Mouse (Mus musculus) left cerebral cortex, adult 2 months (tissue): ENCODE results near the gene Alpk3. TPM values are rescaled to one million over a fixed set of nuclear protein-coding genes. Genes with fewer than 3 reads are reported as not detected.

ENCODE experiments used
- DNase-seq, 2 experiments: peaks; one replicate each; pipeline ENCODE4 v3.0.0; 2021 to 2022; ENCODE audit warnings: low spot score in 2 of 2, mixed read lengths in 1 of 2; ENCODE audit errors: extremely low spot score in 1 of 2
- H3K27ac ChIP-seq: fragments of 200-600 bp; 2 replicates; pipeline ENCODE4 v1.8.1; 2022
- H3K4me3 ChIP-seq: fragments of 200-600 bp; 2 replicates; pipeline ENCODE4 v1.8.1; 2022
- CTCF ChIP-seq: fragments of 200-600 bp; IDR thresholded peaks from 2 replicates; pipeline ENCODE4 v1.8.1; 2022; ENCODE audit warnings: antibody characterized with exemption, mild to moderate bottlenecking, moderate library complexity
- intact Hi-C: fragments of 180-260 bp; cut with DNase I; formaldehyde crosslinking; loops from one replicate; pipeline ENCODE4 v1.15.1; 2025
- total RNA-seq, 2 experiments: library from RNA; stranded (reverse); gene quantifications; 2 replicates each; pipeline ENCODE4 v1.2.3; 2021

Gene Alpk3
- total RNA-seq, 2 experiments from 2014 or later = 0.30 to 0.54 TPM

DNA sequence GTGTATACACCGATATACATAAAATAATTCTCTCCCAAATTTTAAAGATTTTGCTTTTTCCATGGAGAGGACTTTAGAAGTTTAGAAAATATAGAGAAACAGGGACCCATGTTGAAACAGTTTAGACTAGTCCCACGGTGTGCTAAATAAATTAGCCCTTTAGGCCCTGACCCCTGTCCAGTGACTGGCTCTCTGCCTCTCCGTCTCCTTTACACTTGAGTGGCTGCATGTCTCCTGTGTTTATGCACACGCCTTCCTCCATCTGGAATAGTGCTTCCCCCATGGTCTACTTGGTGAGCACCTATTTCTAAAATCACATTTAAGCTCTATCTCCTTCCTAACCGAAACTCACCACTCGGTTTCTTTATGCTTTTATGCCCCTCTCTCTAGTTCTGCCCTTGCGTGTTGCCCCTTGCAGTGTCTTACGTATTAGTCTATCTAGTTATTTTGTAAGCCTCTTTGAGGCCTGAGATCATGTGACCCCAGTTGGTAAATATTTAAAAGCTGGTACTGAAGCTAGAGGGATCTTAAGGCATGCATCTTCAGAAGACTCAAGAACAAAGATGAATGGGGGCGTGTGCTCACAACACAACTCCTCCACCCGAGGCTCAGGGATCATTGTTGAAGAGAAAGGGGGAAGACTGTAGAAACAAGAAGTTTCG is 1.6 kb upstream of the Alpk3 start:
- no peak overlapping the region for H3K4me3 ChIP-seq
- no peak overlapping the region for H3K27ac ChIP-seq
- intact Hi-C loops = no loop called here
- no peak for DNase-seq
- no peak for TF ChIP-seq CTCF

DNA sequence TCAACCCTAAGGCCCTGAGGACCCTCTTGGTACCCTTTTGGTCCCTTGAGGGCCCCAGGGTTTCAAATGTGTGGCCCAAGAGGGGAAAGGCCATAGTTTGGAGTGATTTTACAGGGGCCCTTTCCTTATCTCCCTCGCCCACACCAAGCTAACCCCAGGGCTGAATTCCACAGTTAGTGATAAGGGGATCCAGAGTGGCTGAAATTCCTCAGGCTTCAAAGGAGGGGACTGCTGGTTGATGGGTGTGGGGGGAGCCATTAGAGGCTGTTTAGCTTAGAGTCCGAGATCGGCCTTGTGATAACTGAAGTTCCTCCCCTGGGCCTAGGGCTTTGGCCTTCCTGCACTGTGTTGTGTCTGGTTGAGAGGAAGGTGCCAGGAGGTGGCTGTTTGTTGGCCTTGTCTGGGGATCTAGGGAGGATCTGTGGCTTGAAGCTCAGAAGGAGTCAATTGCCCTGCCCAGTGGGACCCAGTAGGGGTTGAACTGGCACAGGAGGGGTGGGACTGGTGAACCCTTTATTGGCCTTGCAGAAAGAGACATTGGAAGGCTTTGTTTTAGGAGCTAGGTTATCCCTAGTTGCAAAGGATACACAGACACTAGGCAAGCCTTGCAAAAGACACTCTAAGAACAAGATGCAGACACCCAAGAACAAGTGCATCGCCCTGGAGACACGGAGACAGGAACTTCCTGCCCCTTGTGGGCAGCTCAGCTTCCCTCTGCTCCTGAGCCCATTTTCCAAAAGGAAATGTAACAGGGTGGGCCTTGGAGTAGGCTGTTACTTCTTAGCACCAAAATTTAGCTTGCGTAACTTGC is 706 bp downstream of the Alpk3 start:
- intact Hi-C loops = no loop called here
- Histone ChIP-seq H3K4me3 (no peak overlapping the region), H3K27ac (no peak overlapping the region)
- TF ChIP-seq CTCF = no peak
- no peak for DNase-seq

DNA sequence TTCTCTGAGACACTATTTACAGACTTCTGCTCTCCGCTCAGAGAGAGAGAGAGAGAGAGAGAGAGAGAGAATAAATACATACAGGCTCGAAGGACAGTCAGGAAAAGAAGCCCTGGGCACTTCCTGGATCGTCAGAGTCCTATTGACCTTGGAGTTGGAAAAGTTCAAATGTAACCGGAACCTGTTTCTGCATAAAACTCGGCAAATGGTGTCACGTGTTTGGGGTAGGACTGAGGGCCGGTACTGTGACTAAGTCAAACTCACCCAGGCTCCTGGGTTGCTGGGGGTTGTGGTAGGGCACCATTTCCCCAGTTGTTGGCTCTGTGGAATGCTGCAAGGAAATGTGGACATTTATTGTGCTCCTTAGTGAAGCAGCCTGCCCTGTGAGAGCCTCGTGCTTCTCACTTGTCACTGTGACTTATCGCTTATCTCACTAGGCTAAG is 1.3 kb downstream of the Alpk3 start:
- Histone ChIP-seq H3K4me3 (no peak overlapping the region), H3K27ac (no peak overlapping the region)
- TF ChIP-seq CTCF = no peak
- DNase-seq = no peak
- intact Hi-C loops = no loop called here

DNA sequence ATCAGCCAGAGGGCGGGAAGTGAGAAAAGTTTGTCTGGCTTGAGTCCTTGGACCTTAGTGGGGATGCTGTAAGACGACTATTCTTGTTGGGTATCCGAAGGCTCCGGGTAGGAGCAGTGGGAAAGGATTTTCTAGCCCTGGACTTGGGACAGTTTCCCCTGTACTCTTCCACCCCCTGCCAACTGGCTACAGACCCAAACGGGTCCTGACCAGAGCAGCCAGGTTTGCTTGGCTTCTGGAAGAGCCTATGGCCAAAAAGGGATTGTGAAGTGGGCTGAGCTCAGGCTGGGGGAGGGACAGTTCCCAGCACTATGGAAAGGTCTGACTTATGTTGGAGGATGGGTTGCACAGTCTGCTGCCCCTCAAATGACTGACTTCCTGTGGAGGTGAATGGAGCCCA is 2.0 kb downstream of the Alpk3 start:
- intact Hi-C loops = no loop called here
- H3K27ac ChIP-seq = no peak overlapping the region
- no peak for TF ChIP-seq CTCF
- H3K4me3 ChIP-seq = no peak overlapping the region
- no peak for DNase-seq

DNA sequence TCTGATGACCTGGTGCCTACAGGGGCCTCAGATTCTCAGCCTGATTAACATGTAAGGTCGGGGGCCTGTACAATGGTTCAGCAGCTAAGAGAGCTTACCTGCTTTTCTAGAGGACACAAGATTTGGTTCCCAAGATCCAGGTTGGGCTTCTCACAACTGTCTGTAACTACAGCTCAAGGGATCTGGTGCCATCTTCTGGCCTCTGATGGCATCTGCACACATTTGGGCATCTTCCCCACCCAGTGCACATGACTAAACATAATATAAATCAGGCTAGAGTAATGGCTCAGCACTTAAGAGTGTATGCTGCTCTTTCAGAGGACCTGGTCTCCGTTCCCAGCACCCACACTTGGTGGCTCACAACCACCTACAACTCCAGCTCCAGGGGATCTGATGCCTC is 3.5 kb downstream of the Alpk3 start:
- Histone ChIP-seq H3K27ac (no peak overlapping the region), H3K4me3 (no peak overlapping the region)
- TF ChIP-seq CTCF = peak; percentile 49
- DNase-seq = no peak
- intact Hi-C loops = loop anchor here (2.0 to 5.0 kb wide), 2 partner anchors 16 to 204 kb away; no protein-coding TSS in a partner anchor

DNA sequence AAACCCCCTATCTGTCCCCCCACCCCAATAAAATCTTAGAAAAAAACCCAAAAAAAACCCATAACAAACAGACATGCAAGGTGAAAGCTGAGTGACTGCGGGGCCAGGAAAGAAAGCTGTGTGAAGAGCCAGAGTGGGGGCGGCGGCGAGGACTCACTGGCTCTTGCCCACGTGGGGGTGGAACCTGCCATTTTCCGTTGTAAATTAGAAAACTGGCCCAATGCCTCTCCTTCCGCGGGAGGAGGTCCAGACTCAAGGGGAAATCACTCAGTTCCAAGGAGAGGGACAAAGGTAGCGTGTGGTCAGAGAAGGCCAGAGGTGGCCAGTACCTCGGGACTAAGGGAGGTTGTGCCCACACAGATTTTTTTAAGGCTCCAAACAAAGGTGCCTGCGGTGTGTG is 4.5 kb downstream of the Alpk3 start:
- DNase-seq = peak in 1 of 2 experiments; percentile 32
- Histone ChIP-seq H3K4me3 (no peak overlapping the region), H3K27ac (no peak overlapping the region)
- intact Hi-C loops = loop anchor here (2.0 to 5.0 kb wide), 2 partner anchors 17 to 205 kb away; no protein-coding TSS in a partner anchor
- no peak for TF ChIP-seq CTCF

DNA sequence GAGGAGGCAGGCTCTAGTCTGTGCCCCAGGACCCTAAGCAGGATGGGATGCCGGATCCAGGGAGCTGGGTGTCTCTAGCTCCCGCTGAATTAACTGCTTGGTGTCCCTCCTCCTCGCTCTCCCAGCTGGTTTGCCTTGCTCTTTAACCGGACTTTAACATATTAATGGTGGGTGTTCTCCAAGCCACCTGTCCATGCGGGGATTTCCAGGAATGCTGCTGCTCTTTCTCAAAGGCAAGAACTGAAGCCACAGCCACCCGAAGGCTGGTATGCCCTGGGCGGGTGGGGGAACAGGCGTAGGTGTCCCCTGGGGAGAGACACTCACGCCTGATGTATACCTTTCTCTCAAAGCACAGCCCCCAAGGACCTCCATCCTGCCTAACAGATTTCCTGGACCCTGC is 5.9 kb downstream of the Alpk3 start:
- DNase-seq = no peak
- intact Hi-C loops = loop anchor here (5.0 kb wide), 1 partner anchor 206 kb away; no protein-coding TSS in a partner anchor
- H3K4me3 ChIP-seq = no peak overlapping the region
- no peak for TF ChIP-seq CTCF
- H3K27ac ChIP-seq = no peak overlapping the region

DNA sequence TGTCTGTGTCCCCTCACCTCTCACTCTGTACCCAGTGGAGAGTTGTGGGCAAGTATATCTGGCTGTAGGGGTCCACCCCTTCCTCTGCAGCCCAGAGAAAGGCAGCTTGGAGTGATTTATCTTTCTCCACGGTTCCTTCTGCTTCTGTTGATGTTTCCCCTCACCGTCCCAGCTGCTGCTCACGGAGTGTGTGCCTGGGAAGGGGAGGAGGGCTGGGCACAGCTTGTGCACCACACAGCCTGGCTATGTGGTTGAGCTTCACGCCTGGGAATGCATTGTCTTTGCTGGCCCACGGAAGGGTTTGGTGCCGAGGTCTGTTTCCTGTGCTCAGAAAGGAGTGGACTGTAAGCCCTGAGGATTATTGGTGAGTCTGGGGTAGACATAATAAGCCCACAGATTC is 9.3 kb downstream of the Alpk3 start:
- Histone ChIP-seq H3K4me3 (no peak overlapping the region), H3K27ac (no peak overlapping the region)
- intact Hi-C loops = no loop called here
- no peak for DNase-seq
- no peak for TF ChIP-seq CTCF

DNA sequence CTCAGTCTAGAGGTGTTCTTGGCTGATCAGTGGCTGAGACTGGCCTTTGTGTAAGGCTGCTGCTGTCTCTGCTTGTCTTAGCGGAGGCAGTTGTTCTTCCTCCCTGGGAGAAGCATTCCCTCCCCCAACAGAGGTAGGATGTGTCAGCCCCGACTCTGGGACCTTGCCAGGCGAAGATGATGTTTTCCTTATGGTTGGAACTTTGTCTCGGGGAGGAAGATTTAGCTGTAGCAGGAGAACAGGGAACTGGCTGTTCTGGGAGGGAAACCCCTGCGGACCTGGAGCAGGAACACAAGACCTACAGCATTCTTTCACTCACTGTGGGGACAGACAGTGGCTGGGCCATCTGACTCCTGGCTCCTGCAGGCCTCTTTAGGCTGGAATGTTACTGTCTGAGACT is 15.1 kb downstream of the Alpk3 start:
- intact Hi-C loops = no loop called here
- no peak for TF ChIP-seq CTCF
- Histone ChIP-seq H3K27ac (no peak overlapping the region), H3K4me3 (no peak overlapping the region)
- peak; percentile 24 to 46 for DNase-seq

DNA sequence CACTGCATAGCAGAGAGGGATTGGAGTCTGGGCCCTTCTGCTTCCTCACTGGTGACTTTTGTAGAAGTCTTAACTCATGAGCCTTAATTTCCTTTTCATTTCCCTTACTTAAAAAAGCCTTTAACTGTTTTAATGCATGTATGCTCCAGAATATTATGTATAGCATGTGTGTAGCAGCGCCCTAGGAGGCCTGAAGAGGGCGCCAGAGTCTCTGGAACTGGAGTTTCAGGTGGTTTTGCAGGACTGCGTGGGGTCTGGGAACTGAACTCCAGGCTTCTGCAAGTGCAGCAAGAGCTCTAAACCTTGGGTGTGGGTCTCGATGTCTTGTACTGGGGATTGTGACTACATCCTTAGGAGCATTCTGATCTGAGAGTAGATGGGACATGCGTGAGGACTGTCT is 15.9 kb downstream of the Alpk3 start:
- intact Hi-C loops = no loop called here
- no peak overlapping the region for H3K27ac ChIP-seq
- peak; percentile 25 for TF ChIP-seq CTCF
- H3K4me3 ChIP-seq = no peak overlapping the region
- no peak for DNase-seq

DNA sequence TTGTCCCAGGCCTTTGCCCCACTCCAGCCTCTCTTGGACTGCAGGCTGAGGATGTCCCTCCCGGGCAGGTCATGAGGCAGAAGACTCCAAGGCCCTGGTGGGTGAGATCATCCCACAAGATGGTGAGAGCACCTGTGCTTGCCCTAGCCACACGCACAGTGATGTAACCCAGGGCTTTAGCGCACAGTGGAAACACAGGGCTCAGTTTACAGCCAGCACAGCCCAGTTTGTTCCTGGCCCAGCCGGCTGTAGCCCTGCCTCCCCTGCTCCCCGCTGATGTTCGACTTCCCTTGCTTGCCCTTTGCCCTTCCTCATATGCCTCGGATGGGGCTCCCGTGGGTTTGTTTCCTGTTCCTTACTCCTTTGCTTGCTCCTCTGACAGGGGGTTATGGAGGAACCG is 17.1 kb downstream of the Alpk3 start:
- Histone ChIP-seq H3K27ac (no peak overlapping the region), H3K4me3 (no peak overlapping the region)
- TF ChIP-seq CTCF = no peak
- DNase-seq = no peak
- intact Hi-C loops = no loop called here

DNA sequence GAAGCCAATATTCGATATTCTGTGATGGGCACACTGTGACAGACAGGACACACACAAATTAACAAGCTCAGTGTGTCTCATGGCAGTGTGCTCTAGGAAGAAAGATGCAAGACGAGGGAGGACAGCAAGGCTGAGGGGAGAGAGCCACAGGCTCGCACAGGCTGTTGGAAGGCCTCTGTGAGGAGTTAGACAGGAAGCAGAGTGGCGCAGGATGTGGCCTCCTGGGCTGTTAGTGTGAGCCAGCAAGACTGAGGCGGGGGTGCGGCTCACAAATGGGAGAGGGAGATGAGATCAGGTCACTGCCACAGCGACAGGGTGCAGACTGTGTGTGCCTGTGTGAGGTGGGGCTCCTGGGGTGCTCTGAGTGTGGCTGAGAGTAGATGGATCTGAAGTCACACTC is 17.9 kb downstream of the Alpk3 start:
- DNase-seq = no peak
- no peak for TF ChIP-seq CTCF
- Histone ChIP-seq H3K4me3 (no peak overlapping the region), H3K27ac (no peak overlapping the region)
- intact Hi-C loops = no loop called here

DNA sequence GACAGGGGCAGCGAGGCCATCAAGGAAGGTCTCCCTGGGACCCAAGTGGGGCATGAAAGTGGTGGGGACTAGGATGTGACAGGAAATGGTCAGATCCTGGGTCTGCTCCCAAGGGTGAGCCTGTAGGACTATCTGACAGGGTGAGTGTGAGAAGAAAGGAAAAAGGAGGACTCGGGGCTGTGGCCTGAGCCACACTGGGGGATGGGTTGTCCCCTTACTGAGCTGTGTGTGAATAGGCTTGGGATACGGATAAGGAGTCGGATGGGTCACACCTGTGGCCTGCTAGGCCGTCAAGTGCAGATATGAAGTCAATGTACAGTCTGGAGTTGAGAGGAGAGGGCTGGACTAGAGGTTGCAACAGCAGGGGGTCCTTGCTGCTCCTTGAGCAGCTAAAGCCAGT is 18.3 kb downstream of the Alpk3 start:
- TF ChIP-seq CTCF = no peak
- intact Hi-C loops = no loop called here
- no peak overlapping the region for H3K27ac ChIP-seq
- H3K4me3 ChIP-seq = no peak overlapping the region
- no peak for DNase-seq
